Mouse (Mus musculus): ENCODE results near the gene Preb. TPM values are rescaled to one million over a fixed set of nuclear protein-coding genes. Genes with fewer than 3 reads are reported as not detected.

The Preb gene
- polyA plus RNA-seq, 1 experiment from 2014 or later = 71.3 TPM

DNA sequence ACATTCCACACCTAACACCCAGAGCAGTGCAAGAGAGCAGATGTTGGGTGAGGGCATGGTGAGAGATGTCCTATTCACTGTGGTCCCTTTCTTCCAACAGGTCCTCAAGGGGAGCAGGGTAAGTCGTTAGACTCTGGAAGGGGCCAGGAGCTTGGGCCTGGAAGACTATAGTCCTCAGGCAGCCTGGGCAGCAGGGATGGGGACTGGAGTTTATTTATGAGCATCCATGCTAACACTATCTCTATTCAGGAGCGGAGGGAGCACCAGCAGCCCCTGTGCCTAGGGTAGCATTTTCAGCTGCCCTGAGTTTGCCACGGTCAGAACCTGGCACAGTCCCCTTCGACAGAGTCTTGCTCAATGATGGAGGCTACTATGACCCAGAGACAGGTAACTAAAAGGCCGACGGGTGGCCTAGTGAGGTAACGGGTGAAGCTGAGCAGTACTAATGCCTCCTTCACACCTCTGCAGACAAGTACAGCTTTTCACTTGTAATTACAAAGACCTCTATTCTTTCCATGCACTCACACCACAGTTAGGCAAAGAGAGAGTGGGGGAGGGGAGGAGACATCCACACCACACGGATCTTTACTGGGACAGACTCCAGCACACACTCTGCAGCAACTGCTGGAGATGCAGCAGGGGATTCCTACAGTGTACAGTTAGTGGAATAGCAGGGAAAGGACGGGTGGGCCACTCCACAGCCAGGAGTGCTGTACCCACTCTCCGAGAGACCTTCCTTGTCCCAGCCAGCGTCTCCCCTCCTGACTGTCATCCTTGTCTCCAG, 40.1 kb downstream of the Preb start:
- DNase-seq (ENCODE audit: low spot score) = no peak
- no peak overlapping the region for H3K4me2 ChIP-seq (replicated peaks)
- H3K9me3 ChIP-seq (ENCODE audit: control insufficient read depth, low read length) = no peaks in the 10 kb centered on the region
- no peaks in the 10 kb centered on the region for H3K36me3 ChIP-seq (replicated peaks; ENCODE audit: control insufficient read depth, insufficient read depth)
- peaks cover 23% of the 10 kb centered on the region for H3K4me1 ChIP-seq (replicated peaks; ENCODE audit: control insufficient read depth, insufficient read depth, low read length)
- no peak for ATAC-seq (ENCODE audit: low FRiP score)
- no peaks in the 10 kb centered on the region for H3K27me3 ChIP-seq (ENCODE audit: control insufficient read depth, insufficient read depth, low read length)
- no peak overlapping the region for H3K27ac ChIP-seq
- no peak overlapping the region for H3K9ac ChIP-seq
- WGBS = 74% methylated on average over 11 of the region's 11 CpGs
- no peak overlapping the region for H3K4me3 ChIP-seq (replicated peaks; ENCODE audit: low read length)

DNA sequence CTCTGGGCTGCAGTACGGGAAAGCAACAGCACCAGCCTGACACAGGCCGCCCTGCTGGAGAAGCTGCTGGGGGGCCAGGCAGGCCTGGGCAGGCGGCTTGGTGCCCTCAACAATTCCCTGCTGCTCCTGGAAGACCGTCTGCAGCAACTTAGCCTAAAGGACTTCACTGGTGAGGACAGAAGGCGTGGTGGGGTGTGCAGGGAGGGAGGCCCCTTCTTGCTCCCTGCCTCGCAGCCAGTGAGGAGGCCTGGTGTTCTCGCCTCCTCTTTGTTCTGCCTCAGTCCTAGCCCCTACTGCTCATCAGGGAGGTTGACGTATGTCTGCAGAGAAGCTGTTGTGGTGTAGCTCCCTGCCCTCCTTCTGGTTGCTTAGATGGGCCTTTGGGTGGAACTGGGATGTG, 41.5 kb downstream of the Preb start:
- Histone ChIP-seq H3K9ac (no peak overlapping the region), H3K27me3 (ENCODE audit: control insufficient read depth, insufficient read depth, low read length) (no peaks in the 10 kb centered on the region), H3K9me3 (ENCODE audit: control insufficient read depth, low read length) (no peaks in the 10 kb centered on the region), H3K4me1 (replicated peaks; ENCODE audit: control insufficient read depth, insufficient read depth, low read length) (peaks cover 27% of the 10 kb centered on the region), H3K27ac (no peak overlapping the region), H3K4me2 (replicated peaks) (no peak overlapping the region), H3K36me3 (replicated peaks; ENCODE audit: control insufficient read depth, insufficient read depth) (no peaks in the 10 kb centered on the region), H3K4me3 (replicated peaks; ENCODE audit: low read length) (no peak overlapping the region)
- DNase-seq (ENCODE audit: low spot score) = no peak
- no peak for ATAC-seq (ENCODE audit: low FRiP score)
- 87% methylated on average over 8 of the region's 8 CpGs for whole genome bisulfite sequencing

DNA sequence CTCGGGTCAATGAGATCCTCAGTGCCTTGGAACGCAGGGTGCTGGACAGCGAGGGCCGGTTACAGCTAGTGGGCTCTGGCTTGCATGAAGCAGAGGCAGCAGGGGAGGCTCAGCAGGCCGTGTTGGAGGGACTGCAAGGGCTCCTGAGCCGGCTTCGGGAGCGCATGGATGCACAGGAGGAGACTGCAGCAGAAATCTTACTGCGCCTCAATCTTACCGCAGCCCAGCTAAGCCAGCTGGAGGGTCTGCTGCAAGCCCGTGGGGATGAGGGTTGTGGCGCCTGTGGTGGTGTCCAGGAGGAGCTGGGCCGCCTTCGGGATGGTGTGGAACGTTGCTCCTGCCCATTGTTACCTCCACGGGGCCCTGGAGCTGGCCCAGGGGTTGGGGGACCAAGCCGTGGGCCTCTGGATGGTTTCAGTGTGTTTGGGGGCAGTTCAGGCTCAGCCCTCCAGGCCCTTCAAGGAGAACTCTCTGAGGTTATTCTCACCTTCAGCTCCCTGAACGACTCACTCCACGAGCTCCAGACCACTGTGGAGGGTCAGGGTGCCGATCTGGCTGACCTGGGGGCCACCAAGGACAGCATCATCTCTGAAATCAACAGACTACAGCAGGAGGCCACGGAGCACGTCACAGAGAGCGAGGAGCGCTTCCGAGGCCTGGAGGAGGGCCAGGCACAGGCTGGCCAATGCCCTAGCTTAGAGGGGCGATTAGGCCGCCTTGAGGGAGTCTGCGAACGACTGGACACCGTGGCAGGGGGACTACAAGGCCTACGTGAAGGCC, 42.1 kb downstream of the Preb start:
- Histone ChIP-seq H3K4me3 (replicated peaks; ENCODE audit: low read length) (no peak overlapping the region), H3K4me2 (replicated peaks) (no peak overlapping the region), H3K4me1 (replicated peaks; ENCODE audit: control insufficient read depth, insufficient read depth, low read length) (peaks cover 31% of the 10 kb centered on the region), H3K9me3 (ENCODE audit: control insufficient read depth, low read length) (no peaks in the 10 kb centered on the region), H3K36me3 (replicated peaks; ENCODE audit: control insufficient read depth, insufficient read depth) (no peaks in the 10 kb centered on the region), H3K9ac (no peak overlapping the region), H3K27me3 (ENCODE audit: control insufficient read depth, insufficient read depth, low read length) (no peaks in the 10 kb centered on the region), H3K27ac (no peak overlapping the region)
- WGBS = 85% methylated on average over 31 of the region's 31 CpGs
- no peak for ATAC-seq (ENCODE audit: low FRiP score)
- no peak for DNase-seq (ENCODE audit: low spot score)

DNA sequence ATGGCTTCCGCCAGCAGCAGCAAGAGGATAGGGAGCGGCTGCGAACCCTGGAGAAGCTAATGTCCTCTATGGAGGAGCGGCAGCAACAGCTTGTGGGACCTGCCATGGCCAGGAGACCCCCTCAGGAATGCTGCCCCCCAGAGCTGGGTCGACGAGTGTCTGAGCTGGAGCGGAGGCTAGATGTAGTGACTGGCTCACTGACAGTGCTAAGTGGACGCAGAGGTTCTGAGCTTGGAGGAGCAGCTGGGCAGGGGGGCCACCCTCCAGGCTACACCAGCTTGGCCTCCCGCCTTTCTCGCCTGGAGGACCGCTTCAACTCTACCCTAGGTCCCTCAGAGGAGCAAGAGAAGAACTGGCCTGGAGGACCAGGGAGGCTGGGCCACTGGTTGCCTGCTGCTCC, 42.8 kb downstream of the Preb start:
- H3K4me1 ChIP-seq (replicated peaks; ENCODE audit: control insufficient read depth, insufficient read depth, low read length) = peaks cover 33% of the 10 kb centered on the region
- no peak overlapping the region for H3K4me2 ChIP-seq (replicated peaks)
- H3K27ac ChIP-seq = no peak overlapping the region
- no peaks in the 10 kb centered on the region for H3K36me3 ChIP-seq (replicated peaks; ENCODE audit: control insufficient read depth, insufficient read depth)
- H3K9ac ChIP-seq = no peak overlapping the region
- no peak for DNase-seq (ENCODE audit: low spot score)
- H3K4me3 ChIP-seq (replicated peaks; ENCODE audit: low read length) = no peak overlapping the region
- WGBS = 88% methylated on average over 11 of the region's 11 CpGs
- H3K27me3 ChIP-seq (ENCODE audit: control insufficient read depth, insufficient read depth, low read length) = no peaks in the 10 kb centered on the region
- no peaks in the 10 kb centered on the region for H3K9me3 ChIP-seq (ENCODE audit: control insufficient read depth, low read length)
- no peak for ATAC-seq (ENCODE audit: low FRiP score)

DNA sequence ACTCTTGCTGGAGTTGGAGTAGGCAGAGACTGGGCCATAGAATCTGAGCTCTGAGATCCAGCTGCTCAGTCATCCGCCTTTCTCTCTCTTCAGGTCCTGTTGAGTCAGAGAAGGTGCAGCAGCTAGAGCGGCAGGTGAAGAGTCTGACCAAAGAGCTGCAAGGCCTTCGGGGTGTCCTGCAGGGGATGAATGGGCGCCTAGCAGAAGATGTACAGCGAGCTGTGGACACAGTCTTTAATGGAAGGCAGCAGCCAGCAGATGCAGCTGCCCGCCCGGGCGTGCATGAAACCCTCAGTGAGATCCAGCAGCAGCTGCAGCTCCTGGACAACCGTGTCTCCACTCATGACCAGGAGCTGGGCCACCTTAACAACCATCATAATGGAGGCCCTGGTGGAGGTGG, 43.3 kb downstream of the Preb start:
- Histone ChIP-seq H3K9me3 (ENCODE audit: control insufficient read depth, low read length) (no peaks in the 10 kb centered on the region), H3K9ac (no peak overlapping the region), H3K4me1 (replicated peaks; ENCODE audit: control insufficient read depth, insufficient read depth, low read length) (peaks cover 28% of the 10 kb centered on the region), H3K27me3 (ENCODE audit: control insufficient read depth, insufficient read depth, low read length) (no peaks in the 10 kb centered on the region), H3K4me3 (replicated peaks; ENCODE audit: low read length) (no peak overlapping the region), H3K27ac (no peak overlapping the region), H3K4me2 (replicated peaks) (no peak overlapping the region), H3K36me3 (replicated peaks; ENCODE audit: control insufficient read depth, insufficient read depth) (no peaks in the 10 kb centered on the region)
- ATAC-seq (ENCODE audit: low FRiP score) (no peak), DNase-seq (ENCODE audit: low spot score) (no peak)
- WGBS = 89% methylated on average over 9 of the region's 9 CpGs

DNA sequence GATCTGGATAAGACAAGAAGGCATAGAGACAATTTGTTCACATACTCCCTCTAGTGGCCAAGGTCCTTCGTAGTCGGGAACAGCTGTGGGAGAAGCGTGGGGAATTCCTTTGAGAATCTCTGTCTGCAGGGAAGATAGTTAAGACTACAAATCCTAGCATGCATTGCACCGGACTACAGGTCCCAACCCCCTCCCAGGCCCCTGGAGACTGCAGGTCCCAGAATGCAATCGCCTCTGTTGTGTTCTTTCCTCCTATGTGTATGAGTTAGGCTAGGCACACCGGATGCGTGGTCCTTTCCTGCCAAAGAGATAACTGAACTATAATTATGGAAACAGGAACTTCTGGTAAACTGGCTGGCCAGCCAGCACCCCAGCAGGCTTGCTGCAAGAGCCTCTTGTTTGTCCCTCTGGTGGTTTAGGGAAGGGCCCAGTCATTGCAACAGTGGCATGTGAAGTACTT, 44.2 kb downstream of the Preb start:
- 7% methylated on average over 7 of the region's 7 CpGs for WGBS
- no peak overlapping the region for H3K4me3 ChIP-seq (replicated peaks; ENCODE audit: low read length)
- no peak overlapping the region for H3K9ac ChIP-seq
- H3K9me3 ChIP-seq (ENCODE audit: control insufficient read depth, low read length) = no peaks in the 10 kb centered on the region
- DNase-seq (ENCODE audit: low spot score) (peak; percentile 94), ATAC-seq (ENCODE audit: low FRiP score) (peak; percentile 86)
- H3K4me2 ChIP-seq (replicated peaks) = peak overlapping the region; percentile 18
- no peak overlapping the region for H3K27ac ChIP-seq
- H3K27me3 ChIP-seq (ENCODE audit: control insufficient read depth, insufficient read depth, low read length) = no peaks in the 10 kb centered on the region
- peaks cover 24% of the 10 kb centered on the region for H3K4me1 ChIP-seq (replicated peaks; ENCODE audit: control insufficient read depth, insufficient read depth, low read length)
- H3K36me3 ChIP-seq (replicated peaks; ENCODE audit: control insufficient read depth, insufficient read depth) = no peaks in the 10 kb centered on the region

DNA sequence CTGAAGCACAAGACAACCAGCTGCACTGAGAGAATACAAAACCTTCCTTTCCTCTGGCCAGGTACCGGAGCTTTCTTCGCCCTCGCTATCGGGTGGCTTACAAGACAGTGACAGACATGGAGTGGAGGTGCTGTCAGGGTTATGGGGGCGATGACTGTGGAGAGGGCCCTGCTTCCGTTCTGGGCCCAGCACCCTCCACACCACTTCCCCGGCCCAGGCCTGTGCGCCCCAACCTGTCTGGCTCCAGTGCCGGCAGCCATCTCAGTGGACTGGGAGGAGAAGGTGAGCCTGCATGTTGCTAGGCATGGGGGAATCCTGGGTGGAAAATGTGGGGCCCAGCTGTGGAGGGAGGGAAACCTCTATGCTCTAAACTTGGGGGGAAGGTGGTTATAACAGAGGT, 44.7 kb downstream of the Preb start:
- Histone ChIP-seq H3K27me3 (ENCODE audit: control insufficient read depth, insufficient read depth, low read length) (no peaks in the 10 kb centered on the region), H3K4me2 (replicated peaks) (peak overlapping the region; percentile 43), H3K4me1 (replicated peaks; ENCODE audit: control insufficient read depth, insufficient read depth, low read length) (peaks cover 24% of the 10 kb centered on the region), H3K36me3 (replicated peaks; ENCODE audit: control insufficient read depth, insufficient read depth) (no peaks in the 10 kb centered on the region), H3K9me3 (ENCODE audit: control insufficient read depth, low read length) (no peaks in the 10 kb centered on the region), H3K9ac (0 out of 2 replicates have a peak overlapping the region, but pooled peaks have one; percentile 20), H3K27ac (no peak overlapping the region), H3K4me3 (replicated peaks; ENCODE audit: low read length) (no peak overlapping the region)
- DNase-seq (ENCODE audit: low spot score) = no peak
- 71% methylated on average over 9 of the region's 9 CpGs for WGBS
- peak; percentile 38 for ATAC-seq (ENCODE audit: low FRiP score)

DNA sequence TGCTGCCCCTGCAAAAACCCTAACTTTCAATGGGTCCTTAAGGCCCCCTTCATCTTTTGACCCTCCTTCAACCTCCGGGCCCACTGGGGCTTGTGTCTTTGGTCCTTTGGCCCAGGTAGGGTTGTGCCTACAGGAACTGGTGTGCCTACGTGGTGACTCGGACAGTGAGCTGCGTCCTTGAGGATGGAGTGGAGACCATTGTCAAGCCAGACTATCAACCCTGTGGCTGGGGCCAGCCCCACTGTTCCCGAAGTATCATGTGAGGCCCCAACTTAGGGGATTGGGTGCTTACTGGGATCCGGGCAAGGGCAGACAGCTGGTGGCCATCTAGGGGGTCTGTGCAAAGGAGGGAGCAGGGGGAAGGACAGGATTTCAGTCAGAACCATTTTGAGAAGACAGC, 45.3 kb downstream of the Preb start:
- no peak overlapping the region for H3K27ac ChIP-seq
- ATAC-seq (ENCODE audit: low FRiP score) = no peak
- 83% methylated on average over 6 of the region's 6 CpGs for WGBS
- peak overlapping the region; percentile 43 for H3K4me2 ChIP-seq (replicated peaks)
- no peaks in the 10 kb centered on the region for H3K36me3 ChIP-seq (replicated peaks; ENCODE audit: control insufficient read depth, insufficient read depth)
- no peaks in the 10 kb centered on the region for H3K27me3 ChIP-seq (ENCODE audit: control insufficient read depth, insufficient read depth, low read length)
- no peak overlapping the region for H3K9ac ChIP-seq
- no peak for DNase-seq (ENCODE audit: low spot score)
- peak overlapping the region; percentile 12; the same call in 1 of the 2 replicates for H3K4me3 ChIP-seq (replicated peaks; ENCODE audit: low read length)
- no peaks in the 10 kb centered on the region for H3K9me3 ChIP-seq (ENCODE audit: control insufficient read depth, low read length)
- peaks cover 24% of the 10 kb centered on the region for H3K4me1 ChIP-seq (replicated peaks; ENCODE audit: control insufficient read depth, insufficient read depth, low read length)

DNA sequence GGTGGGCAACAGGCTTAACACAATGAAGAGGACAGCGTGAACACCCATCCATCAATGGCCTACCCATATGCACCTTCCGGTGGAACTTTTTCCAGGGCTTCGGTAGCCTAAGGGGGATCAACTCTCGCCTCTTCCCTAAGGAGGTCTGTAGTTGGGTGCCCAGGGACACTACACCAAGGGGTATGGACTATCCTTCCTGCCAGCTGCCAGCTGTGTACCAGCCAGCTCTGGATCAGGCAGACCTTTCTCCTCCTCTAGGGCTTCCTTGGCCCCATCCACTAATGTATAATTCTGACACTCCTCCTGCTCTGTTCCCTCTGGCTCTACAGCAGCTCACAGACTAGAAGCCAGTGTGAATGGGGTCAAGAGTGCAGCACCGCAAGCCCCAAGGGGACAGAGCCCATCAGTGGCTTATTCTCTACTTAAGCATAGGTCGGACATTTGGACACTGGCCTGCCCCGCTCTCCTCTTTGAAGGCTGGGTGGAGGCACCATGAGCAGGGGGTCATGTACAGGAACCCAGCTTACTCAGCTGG, 46.0 kb downstream of the Preb start:
- Histone ChIP-seq H3K9ac (peak overlapping the region; percentile 47; the same call in 1 of the 2 replicates), H3K4me2 (replicated peaks) (peak overlapping the region; percentile 43), H3K36me3 (replicated peaks; ENCODE audit: control insufficient read depth, insufficient read depth) (no peaks in the 10 kb centered on the region), H3K4me3 (replicated peaks; ENCODE audit: low read length) (peak overlapping the region; percentile 12; the same call in 1 of the 2 replicates), H3K27ac (peak overlapping the region; percentile 62; the same call in 1 of the 2 replicates), H3K9me3 (ENCODE audit: control insufficient read depth, low read length) (no peaks in the 10 kb centered on the region), H3K27me3 (ENCODE audit: control insufficient read depth, insufficient read depth, low read length) (no peaks in the 10 kb centered on the region), H3K4me1 (replicated peaks; ENCODE audit: control insufficient read depth, insufficient read depth, low read length) (peaks cover 24% of the 10 kb centered on the region)
- DNase-seq (ENCODE audit: low spot score) = no peak
- ATAC-seq (ENCODE audit: low FRiP score) = no peak
- WGBS = 73% methylated on average over 7 of the region's 7 CpGs
